Mouse (Mus musculus): Measurements from ENCODE around the gene Nanog. TPM values are rescaled to one million over a fixed set of nuclear protein-coding genes. Genes with fewer than 3 reads are reported as not detected.
"Not testable (repeated sequence)": the region's sequence is repeated elsewhere in the genome, so short reads cannot be mapped to it uniquely, and the experiment has no call there.

Gene Nanog
- total RNA-seq, 2 experiments from 2014 or later, result not detected

DNA sequence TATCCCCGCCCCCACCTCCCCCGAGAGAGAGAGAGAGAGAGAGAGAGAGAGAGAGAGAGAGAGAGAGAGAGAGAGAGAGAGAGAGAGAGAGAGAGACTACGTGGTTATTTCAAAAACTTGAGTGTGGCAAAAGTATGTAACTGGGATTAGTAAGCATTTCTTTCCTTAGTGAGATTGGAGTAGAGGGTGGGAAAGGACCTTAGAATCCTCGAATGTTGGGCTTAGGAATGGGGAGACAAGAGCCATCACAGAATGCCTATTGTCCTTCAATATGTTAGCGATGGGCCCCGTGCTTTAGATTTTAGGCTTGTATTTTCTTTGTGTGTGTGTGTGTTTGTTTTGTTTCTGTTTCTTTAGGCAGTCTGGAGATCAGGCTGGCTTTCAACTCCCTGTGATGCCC is 4.0 kb upstream of the Nanog start:
- no peak for DNase-seq

GRCm38 (mm10) chr6:122703706-122704105 is 3.6 kb upstream of the Nanog start:
- no peak for DNase-seq

DNA sequence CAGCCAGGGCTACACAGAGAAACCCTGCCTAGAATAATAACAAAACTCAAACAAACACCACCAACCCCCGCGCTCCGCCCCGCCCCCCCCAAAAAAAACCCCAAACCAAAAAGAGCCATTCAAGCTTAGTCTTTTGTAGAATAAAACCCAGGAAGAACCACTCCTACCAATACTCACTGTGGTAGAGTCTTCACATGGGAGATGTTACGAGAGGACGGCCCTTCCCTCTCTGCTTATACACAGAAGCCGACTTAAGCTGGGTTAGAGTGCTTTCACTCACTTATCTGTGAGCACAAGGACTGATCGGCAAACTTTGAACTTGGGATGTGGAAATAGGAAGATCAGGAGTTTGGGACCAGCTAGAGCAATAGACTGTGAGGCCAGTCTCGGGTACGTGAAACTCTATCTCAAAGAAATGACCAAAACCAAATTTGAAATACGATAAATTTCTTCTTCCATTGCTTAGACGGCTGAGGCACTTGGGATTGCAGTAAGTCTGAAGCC is 900 bp upstream of the Nanog start:
- DNase-seq, result no peak

GRCm38 (mm10) chr6:122708826-122709225 is 1.5 kb downstream of the Nanog start:
- DNase-seq, result no peak

DNA sequence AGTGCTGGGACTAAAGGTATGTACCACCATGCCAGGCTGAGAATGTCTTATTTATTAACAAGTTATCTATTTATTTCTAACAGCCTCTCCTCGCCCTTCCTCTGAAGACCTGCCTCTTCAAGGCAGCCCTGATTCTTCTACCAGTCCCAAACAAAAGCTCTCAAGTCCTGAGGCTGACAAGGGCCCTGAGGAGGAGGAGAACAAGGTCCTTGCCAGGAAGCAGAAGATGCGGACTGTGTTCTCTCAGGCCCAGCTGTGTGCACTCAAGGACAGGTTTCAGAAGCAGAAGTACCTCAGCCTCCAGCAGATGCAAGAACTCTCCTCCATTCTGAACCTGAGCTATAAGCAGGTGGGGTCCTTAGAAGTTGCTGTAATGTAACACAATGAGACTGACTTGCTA is 4.2 kb downstream of the Nanog start:
- no peak for DNase-seq

GRCm38 (mm10) chr6:122713116-122713515 is 5.8 kb downstream of the Nanog start:
- not testable (repeated sequence) for DNase-seq

DNA sequence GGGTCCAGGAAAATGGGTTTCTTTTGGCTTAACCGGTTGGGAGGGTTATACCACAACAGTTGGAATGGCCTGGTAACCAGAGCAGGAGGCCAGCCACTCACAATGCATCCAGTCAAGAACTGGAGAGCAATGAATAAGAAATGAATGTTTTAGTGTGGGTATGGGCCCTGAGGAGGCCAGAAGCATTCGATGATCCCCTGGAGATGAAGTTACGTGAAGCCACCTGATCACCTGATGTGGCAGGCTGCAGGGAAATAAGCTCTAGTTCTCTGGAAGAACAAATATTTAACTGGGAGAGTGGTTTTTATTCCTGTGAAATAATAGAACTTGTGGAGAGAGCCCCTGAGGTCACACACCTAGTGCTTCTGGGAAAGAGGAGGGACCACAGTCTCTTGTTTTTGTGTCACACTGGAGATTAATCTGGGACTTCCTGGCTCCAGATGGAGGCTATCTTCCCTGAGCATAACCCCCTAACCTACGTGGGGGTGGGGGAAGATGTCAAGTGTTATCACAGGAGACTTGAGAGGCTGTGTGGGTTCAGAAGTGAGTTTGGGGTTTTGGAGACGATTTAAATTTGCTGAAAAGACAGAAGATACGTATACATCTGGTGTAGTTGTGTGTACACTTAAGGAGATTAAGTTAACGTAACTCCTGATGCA is 7.5 kb downstream of the Nanog start:
- DNase-seq, result no peak

- no peak for DNase-seq
Measured at GRCm38 (mm10) chr6:122715886-122716285, 8.6 kb downstream of the Nanog start.

- DNase-seq, result not testable (repeated sequence)
Measured at GRCm38 (mm10) chr6:122718224-122718623, 10.9 kb downstream of the Nanog start.

DNA sequence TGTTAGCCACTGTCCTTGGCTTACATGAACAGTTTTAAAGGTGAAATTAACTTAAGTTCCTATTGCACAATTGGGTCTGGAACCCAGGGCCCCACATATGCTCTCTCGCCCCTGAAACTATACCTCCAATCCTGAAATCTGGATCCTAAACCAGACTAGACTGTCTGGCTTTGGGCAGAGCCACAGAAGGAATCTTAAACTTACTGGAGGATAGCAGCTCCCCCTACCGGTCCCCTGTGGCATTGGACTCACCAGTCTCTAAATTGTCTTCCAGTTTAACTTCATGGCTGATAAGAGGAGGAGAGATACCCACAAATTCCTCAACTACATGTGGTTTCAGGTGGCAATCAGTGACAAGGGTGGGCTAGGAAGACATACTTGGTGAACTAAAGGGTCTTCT is 12.7 kb downstream of the Nanog start:
- peak; percentile 66 to 72 for DNase-seq

- DNase-seq, result peak; percentile 50 to 61
Measured at GRCm38 (mm10) chr6:122739952-122740351, 32.7 kb downstream of the Nanog start.

- DNase-seq, result no peak
Measured at GRCm38 (mm10) chr6:122741460-122742227, 34.4 kb downstream of the Nanog start.

DNA sequence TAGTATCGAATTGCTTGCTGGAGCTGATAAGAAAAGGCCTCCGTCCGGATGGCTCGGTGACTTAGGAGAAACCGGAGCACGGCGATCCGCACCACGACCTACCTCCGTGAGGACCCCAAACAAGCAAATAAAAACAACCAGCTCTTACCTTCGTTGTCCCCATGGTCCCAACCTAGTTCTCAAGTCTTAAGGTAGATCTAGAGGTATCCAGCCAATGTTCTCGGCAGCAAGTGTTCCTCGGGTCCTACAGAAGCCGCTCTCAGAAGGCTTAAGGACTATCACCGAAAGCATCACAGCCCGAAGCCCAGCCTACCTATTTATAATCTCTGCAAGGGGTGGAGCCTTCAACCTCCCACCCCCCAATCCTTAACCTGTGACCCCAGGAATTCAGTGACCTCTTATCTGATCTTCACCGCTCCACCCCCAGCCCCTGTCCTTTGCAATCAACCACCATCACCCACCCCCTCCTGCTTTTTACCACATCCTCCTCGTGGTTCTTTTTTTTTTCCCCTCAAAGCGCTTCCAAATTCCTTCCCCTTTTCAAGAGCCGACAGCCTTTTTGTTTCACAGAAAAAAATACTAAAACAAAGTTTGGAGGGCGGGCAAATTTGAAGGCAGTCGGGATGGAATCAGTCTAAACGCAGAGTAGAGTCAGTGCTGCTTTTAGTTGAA is 35.1 kb downstream of the Nanog start:
- peak; percentile 64 to 68 for DNase-seq

- DNase-seq, result no peak
Measured at GRCm38 (mm10) chr6:122743353-122743752, 36.1 kb downstream of the Nanog start.

- no peak for DNase-seq
Measured at GRCm38 (mm10) chr6:122744505-122745249, 37.4 kb downstream of the Nanog start.

- no peak for DNase-seq
Measured at GRCm38 (mm10) chr6:122750579-122750978, 43.3 kb downstream of the Nanog start.

DNA sequence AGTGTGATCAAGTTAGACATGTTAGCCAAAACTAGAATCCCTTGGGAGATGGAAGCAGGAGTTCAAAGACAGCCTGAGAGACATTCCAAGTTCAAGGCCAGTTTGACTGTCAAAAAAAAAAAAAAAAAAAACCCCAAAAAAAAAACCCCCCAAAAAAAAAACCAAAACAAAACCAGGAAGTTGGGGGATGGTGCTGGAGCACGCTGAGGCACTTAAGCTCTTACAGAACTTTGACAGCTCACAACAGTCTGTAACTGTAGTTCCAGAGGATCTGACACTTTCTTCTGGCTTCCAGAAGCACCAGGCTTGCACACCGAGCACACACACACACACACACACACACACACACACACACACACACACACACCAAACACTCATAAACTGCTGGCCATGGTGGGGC is 48.6 kb downstream of the Nanog start:
- no peak for DNase-seq

DNA sequence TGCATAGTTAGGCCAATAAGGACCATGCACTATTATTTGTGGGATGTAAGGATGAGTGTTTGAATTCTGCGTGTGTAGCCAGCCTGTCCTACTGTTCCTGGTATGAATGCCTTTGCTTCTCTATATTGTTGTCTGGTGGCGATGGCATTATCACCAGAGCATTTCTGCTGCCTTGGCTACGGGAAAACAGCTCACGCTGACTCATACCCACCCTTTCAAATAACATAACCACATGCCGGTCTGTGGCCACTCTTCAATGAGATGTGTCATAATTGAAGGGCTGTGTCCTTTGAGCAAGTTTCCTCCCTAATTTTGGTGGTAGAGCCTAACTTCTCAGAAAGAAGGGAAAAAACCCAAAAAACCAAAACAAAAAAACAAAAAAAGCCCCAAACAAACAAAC is 51.4 kb downstream of the Nanog start:
- no peak for DNase-seq

- peak; percentile 83 to 87 for DNase-seq
Measured at GRCm38 (mm10) chr6:122761011-122761599, 53.8 kb downstream of the Nanog start.

GRCm38 (mm10) chr6:122761901-122762300 is 54.6 kb downstream of the Nanog start:
- DNase-seq, result no peak

DNA sequence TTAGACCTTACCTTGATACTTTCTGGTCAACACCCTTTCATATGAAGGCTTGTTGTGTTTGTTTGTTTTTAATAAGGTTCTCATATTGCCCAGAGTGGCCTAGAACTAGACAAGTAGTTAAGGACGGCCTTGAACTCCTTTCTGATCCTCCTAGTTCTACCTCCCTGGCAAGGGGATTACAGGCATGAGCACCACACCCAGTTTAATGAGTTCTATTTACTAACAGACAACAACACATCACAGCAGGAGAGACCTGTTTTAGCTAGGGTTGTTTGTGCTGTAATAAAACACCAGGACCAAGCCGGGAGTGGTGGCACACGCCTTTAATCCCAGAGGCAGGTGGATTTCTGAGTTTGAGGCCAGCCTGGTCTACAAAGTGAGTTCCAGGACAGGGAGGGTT is 55.2 kb downstream of the Nanog start:
- DNase-seq, result no peak
